Mouse (Mus musculus): ENCODE data around the gene Cyp2c29. TPM values are rescaled to one million over a fixed set of nuclear protein-coding genes. Genes with fewer than 3 reads are reported as not detected.

Cyp2c29 gene
- total RNA-seq (2023): not detected in 4 replicates

DNA sequence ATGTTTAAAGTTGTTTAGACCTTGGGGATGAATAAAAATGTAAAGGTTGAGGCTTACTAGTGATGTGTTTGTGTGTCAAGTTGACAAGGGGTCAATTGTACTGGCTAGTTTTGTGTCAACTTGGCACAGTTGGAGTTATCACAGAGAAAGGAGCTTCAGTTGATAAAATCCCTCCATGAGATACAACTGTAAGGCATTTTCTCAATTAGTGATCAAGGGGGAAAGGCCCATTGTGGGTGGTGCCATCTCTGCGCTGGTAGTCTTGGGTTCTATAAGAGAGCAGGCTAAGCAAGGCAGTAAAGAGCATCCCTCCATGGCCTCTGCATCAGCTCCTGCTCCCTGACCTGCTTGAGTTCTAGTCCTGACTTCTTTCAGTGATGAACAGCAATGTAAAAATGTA lies at the start of gene Cyp2c29:
Gene Cyp2c29 (plus strand): TSS at position 301 of the 400 bp plus-strand sequence.

Other genes with a start within 250 kb of the Cyp2c29 start
- gene Cyp2c65, start 208.4 kb upstream of the Cyp2c29 start, total RNA-seq (2023): not detected in 4 replicates
- not detected in 4 replicates for gene Cyp2c66, start 155.5 kb upstream of the Cyp2c29 start, total RNA-seq (2023)
- gene Cyp2c38, start 193.7 kb downstream of the Cyp2c29 start, total RNA-seq (2023): not detected in 4 replicates
- gene Cyp2c39, start 241.5 kb downstream of the Cyp2c29 start, total RNA-seq (2023): not detected in 4 replicates

Measured in B cell, adult 62 days (primary cell).